Mouse (Mus musculus): ENCODE measurements around the gene Gm8113. TPM values are rescaled to one million over a fixed set of nuclear protein-coding genes. Genes with fewer than 3 reads are reported as not detected.
"Not testable (repeated sequence)": the region's sequence is repeated elsewhere in the genome, so short reads cannot be mapped to it uniquely, and the experiment has no call there.

Gm8113 gene
- under 1 TPM in 3 of 4 experiments, not detected in 1; 0.13 to 0.18 (median 0.15) TPM for total RNA-seq (2022)

- DNase-seq (ENCODE audit: low spot score in 2 of 2): peak; percentile 14 to 25
Observed at GRCm38 (mm10) chr14:43924688-43925403, at the start of gene Gm8113. Gene Gm8113, plus strand, starts transcription at chr14:43925390.

- not testable (repeated sequence) for DNase-seq (ENCODE audit: low spot score in 2 of 2)
Observed at GRCm38 (mm10) chr14:43875417-43875816, 49.8 kb upstream of the Gm8113 start, which contains the start of gene Ear1. Gene Ear1, minus strand, starts transcription at chr14:43875517.

GRCm38 (mm10) chr14:43877789-43878188 lies 47.4 kb upstream of the Gm8113 start:
- DNase-seq (ENCODE audit: low spot score in 2 of 2): not testable (repeated sequence)

GRCm38 (mm10) chr14:43879966-43880545 lies 45.1 kb upstream of the Gm8113 start:
- DNase-seq (ENCODE audit: low spot score in 2 of 2): not testable (repeated sequence)

GRCm38 (mm10) chr14:43886235-43886634 lies 39.0 kb upstream of the Gm8113 start:
- DNase-seq (ENCODE audit: low spot score in 2 of 2): not testable (repeated sequence)

- not testable (repeated sequence) for DNase-seq (ENCODE audit: low spot score in 2 of 2)
Observed at GRCm38 (mm10) chr14:43891288-43891687, 33.9 kb upstream of the Gm8113 start.

GRCm38 (mm10) chr14:43895357-43895756 lies 29.8 kb upstream of the Gm8113 start:
- DNase-seq (ENCODE audit: low spot score in 2 of 2): not testable (repeated sequence)

GRCm38 (mm10) chr14:43898577-43898976 lies 26.6 kb upstream of the Gm8113 start:
- not testable (repeated sequence) for DNase-seq (ENCODE audit: low spot score in 2 of 2)

- DNase-seq (ENCODE audit: low spot score in 2 of 2): not testable (repeated sequence)
Observed at GRCm38 (mm10) chr14:43918214-43918613, 7.0 kb upstream of the Gm8113 start.

GRCm38 (mm10) chr14:43923459-43923858 lies 1.7 kb upstream of the Gm8113 start, which contains the start of gene Ear10:
Gene Ear10, minus strand, starts transcription at chr14:43923559.
- DNase-seq (ENCODE audit: low spot score in 2 of 2): not testable (repeated sequence)

GRCm38 (mm10) chr14:43925404-43925950 lies 287 bp downstream of the Gm8113 start:
- DNase-seq (ENCODE audit: low spot score in 2 of 2): not testable (repeated sequence)

- DNase-seq (ENCODE audit: low spot score in 2 of 2): peak in 1 of 2 experiments; percentile 8
Observed at GRCm38 (mm10) chr14:43932991-43933390, 7.8 kb downstream of the Gm8113 start.

- not testable (repeated sequence) for DNase-seq (ENCODE audit: low spot score in 2 of 2)
Observed at GRCm38 (mm10) chr14:43933399-43933798, 8.2 kb downstream of the Gm8113 start.

- DNase-seq (ENCODE audit: low spot score in 2 of 2): not testable (repeated sequence)
Observed at GRCm38 (mm10) chr14:43953382-43953781, 28.2 kb downstream of the Gm8113 start.

- DNase-seq (ENCODE audit: low spot score in 2 of 2): not testable (repeated sequence)
Observed at GRCm38 (mm10) chr14:43955074-43955473, 29.9 kb downstream of the Gm8113 start.

GRCm38 (mm10) chr14:43956769-43957168 lies 31.6 kb downstream of the Gm8113 start, which contains the start of gene Ang5:
Gene Ang5, plus strand, starts transcription at chr14:43957069.
- not testable (repeated sequence) for DNase-seq (ENCODE audit: low spot score in 2 of 2)

Other genes starting within 250 kb of the Gm8113 start
- gene Gm8165, start 248.2 kb upstream of the Gm8113 start, total RNA-seq (2022): not detected
- gene Gm7324, start 227.6 kb upstream of the Gm8113 start, total RNA-seq (2022): 1 to 10 TPM in 2 of 4 experiments, under 1 TPM in 2; 0.39 to 2.3 (median 0.98) TPM
- gene Gm16506, start 197.9 kb upstream of the Gm8113 start, total RNA-seq (2022): not detected
- gene Gm6526, start 177.5 kb upstream of the Gm8113 start, total RNA-seq (2022): not detected
- gene Gm8180, start 140.6 kb upstream of the Gm8113 start, total RNA-seq (2022): not detected
- gene Ear1, start 49.9 kb upstream of the Gm8113 start, total RNA-seq (2022): not detected
- gene Ear10, start 1.8 kb upstream of the Gm8113 start, total RNA-seq (2022): not detected
- not detected for gene Ang5, start 31.7 kb downstream of the Gm8113 start, total RNA-seq (2022)
- gene Ang6, start 76.9 kb downstream of the Gm8113 start, total RNA-seq (2022): not detected
- gene Ear2, start 177.3 kb downstream of the Gm8113 start, total RNA-seq (2022): not detected
- not detected for gene Gm3327, start 198.5 kb downstream of the Gm8113 start, total RNA-seq (2022)

Data from left cerebral cortex, adult 8-10 months (tissue).